Mouse (Mus musculus): Measurements from ENCODE around the gene Flt4. TPM values are rescaled to one million over a fixed set of nuclear protein-coding genes. Genes with fewer than 3 reads are reported as not detected.

Flt4 gene
- total and polyA plus RNA-seq, 3 experiments: 0.08 to 0.13 TPM; not detected in 1

DNA sequence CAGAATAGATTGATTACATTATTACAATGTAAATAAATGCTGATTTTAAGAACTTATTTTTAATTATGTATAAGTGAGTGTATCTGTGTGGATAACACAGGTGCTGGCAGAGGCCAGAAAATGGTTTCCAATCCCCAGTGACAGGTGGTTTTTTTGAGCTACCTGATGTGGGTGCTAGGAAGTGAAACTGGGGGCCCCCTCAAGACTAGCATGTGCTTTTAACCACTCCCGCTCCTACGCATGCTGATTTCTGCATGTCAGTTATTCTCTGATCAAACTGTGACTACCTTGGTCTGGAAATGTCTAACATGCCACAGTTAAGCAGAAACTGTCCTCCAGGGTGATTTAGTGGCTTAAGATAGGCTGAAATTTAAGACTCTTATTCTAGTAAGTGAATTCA is 87.4 kb downstream of the Flt4 start:
- DNase-seq (ENCODE audit: low read depth, low spot score): no peak
- no peak overlapping the region for H3K4me3 ChIP-seq (ENCODE audit: control insufficient read depth in 1 of 2, insufficient read depth in 1 of 2, low read depth in 2 of 2, low read length in 2 of 2)

DNA sequence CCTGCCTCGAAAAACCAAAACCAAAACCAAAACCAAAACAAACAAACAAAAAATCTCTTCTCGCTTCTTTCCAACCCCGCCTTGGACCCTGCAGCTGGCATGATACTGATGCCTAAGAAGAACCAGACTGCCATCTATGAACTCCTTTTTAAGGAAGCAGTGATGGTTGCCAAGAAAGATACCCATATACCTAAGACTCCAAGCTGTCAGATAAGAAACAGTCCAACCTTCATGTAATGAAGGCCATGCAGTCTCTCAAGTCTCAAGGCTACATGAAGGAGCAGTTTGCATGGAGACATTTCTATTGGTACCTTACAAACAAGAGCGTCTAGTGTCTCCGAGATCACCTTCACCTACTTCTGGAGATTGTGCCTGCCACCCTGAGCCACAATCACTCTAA is 88.7 kb downstream of the Flt4 start:
- Histone ChIP-seq H3K9ac (ENCODE audit: control insufficient read depth, low read depth, low read length, poor library complexity, severe bottlenecking) (no peak overlapping the region), H3K27me3 (ENCODE audit: control insufficient read depth in 1 of 2, insufficient read depth in 2 of 2, low read length in 2 of 2) (no peaks in the 10 kb centered on the region), H3K4me3 (ENCODE audit: control insufficient read depth in 1 of 2, insufficient read depth in 1 of 2, low read depth in 2 of 2, low read length in 2 of 2) (no peak overlapping the region), H3K27ac (ENCODE audit: control insufficient read depth, low read depth, low read length) (no peak overlapping the region), H3K79me2 (ENCODE audit: control insufficient read depth, insufficient read depth, low read length, poor library complexity) (peaks cover 31% of the 10 kb centered on the region), H3K4me1 (ENCODE audit: control insufficient read depth in 1 of 2, insufficient read depth in 2 of 2, low read length in 2 of 2) (no peaks in the 10 kb centered on the region), H3K9me3 (replicated peaks; ENCODE audit: insufficient read depth, low read length) (no peaks in the 10 kb centered on the region), H3K36me3 (ENCODE audit: control insufficient read depth in 1 of 2, insufficient read depth in 2 of 2, low read length in 2 of 2) (peaks cover 16 to 81% of the 10 kb centered on the region in 2 experiments)
- TF ChIP-seq POLR2A (IDR thresholded peaks at IDR 0.05; ENCODE audit: control insufficient read depth in 1 of 2, insufficient read depth in 1 of 2, low read depth in 1 of 2, low read length in 2 of 2, poor library complexity in 1 of 2) (no peak), USF1 (IDR thresholded peaks at IDR 0.05; ENCODE audit: low read depth, low read length) (no peak), ZC3H11A (IDR thresholded peaks at IDR 0.05; ENCODE audit: low read depth, low read length) (no peak), CHD1 (IDR thresholded peaks at IDR 0.05; ENCODE audit: low read depth, low read length) (no peak), ZMIZ1 (IDR thresholded peaks at IDR 0.05; ENCODE audit: low read depth, low read length) (no peak), MAFK (IDR thresholded peaks at IDR 0.05; ENCODE audit: borderline replicate concordance, low read depth, low read length) (no peak), TCF12 (IDR thresholded peaks at IDR 0.05; ENCODE audit: low read depth, low read length) (no peak), TBP (IDR thresholded peaks at IDR 0.05; ENCODE audit: low read depth, low read length) (no peak), GATA1 (IDR thresholded peaks at IDR 0.05; ENCODE audit: low read depth, low read length) (no peak), NELFE (IDR thresholded peaks at IDR 0.05; ENCODE audit: low read depth, low read length) (no peak), POLR2AphosphoS5 (IDR thresholded peaks at IDR 0.05; ENCODE audit: borderline replicate concordance, low read depth, low read length) (no peak), UBTF (IDR thresholded peaks at IDR 0.05; ENCODE audit: borderline replicate concordance, insufficient read depth, low read depth, low read length) (no peak), ZKSCAN1 (IDR thresholded peaks at IDR 0.05; ENCODE audit: low read depth, low read length) (no peak), MYB (IDR thresholded peaks at IDR 0.05; ENCODE audit: low read depth, low read length) (no peak)
- DNase-seq (ENCODE audit: low read depth, low spot score): no peak

More for the DNA sequence above, 87.4 kb downstream of the Flt4 start:
- Histone ChIP-seq H3K27me3 (ENCODE audit: control insufficient read depth in 1 of 2, insufficient read depth in 2 of 2, low read length in 2 of 2) (no peaks in the 10 kb centered on the region), H3K79me2 (ENCODE audit: control insufficient read depth, insufficient read depth, low read length, poor library complexity) (peaks cover 33% of the 10 kb centered on the region), H3K9me3 (replicated peaks; ENCODE audit: insufficient read depth, low read length) (no peaks in the 10 kb centered on the region), H3K27ac (ENCODE audit: control insufficient read depth, low read depth, low read length) (no peak overlapping the region), H3K9ac (ENCODE audit: control insufficient read depth, low read depth, low read length, poor library complexity, severe bottlenecking) (no peak overlapping the region), H3K4me1 (ENCODE audit: control insufficient read depth in 1 of 2, insufficient read depth in 2 of 2, low read length in 2 of 2) (no peaks in the 10 kb centered on the region), H3K36me3 (ENCODE audit: control insufficient read depth in 1 of 2, insufficient read depth in 2 of 2, low read length in 2 of 2) (peaks cover 18 to 80% of the 10 kb centered on the region in 2 experiments)
- TF ChIP-seq ZKSCAN1 (IDR thresholded peaks at IDR 0.05; ENCODE audit: low read depth, low read length): no peak
- TF ChIP-seq TBP (IDR thresholded peaks at IDR 0.05; ENCODE audit: low read depth, low read length): no peak
- TF ChIP-seq KAT2A (conservative IDR thresholded peaks at IDR 0.05; ENCODE audit: low read depth, low read length): no peak
- no peak for TF ChIP-seq ZC3H11A (IDR thresholded peaks at IDR 0.05; ENCODE audit: low read depth, low read length)
- TF ChIP-seq TAL1 (IDR thresholded peaks at IDR 0.05; ENCODE audit: low read length): no peak
- TF ChIP-seq EP300 (IDR thresholded peaks at IDR 0.05; ENCODE audit: low read depth in 1 of 2, low read length in 2 of 2): no peak
- TF ChIP-seq E2F4 (IDR thresholded peaks at IDR 0.05; ENCODE audit: borderline replicate concordance, low read depth, low read length): no peak
- no peak for TF ChIP-seq RAD21 (IDR thresholded peaks at IDR 0.05; ENCODE audit: low read depth, low read length)
- no peak for TF ChIP-seq ZNF384 (IDR thresholded peaks at IDR 0.05; ENCODE audit: low read depth, low read length)
- no peak for TF ChIP-seq CTCF (IDR thresholded peaks at IDR 0.05 in 2 of 3, conservative IDR thresholded peaks at IDR 0.05 in 1 of 3; ENCODE audit: control insufficient read depth in 1 of 3, insufficient read depth in 1 of 3, low read depth in 2 of 3, low read length in 3 of 3, poor library complexity in 1 of 3, severe bottlenecking in 1 of 3)

All from MEL (cell line).